Mouse (Mus musculus) testis, adult 10 weeks (tissue): ENCODE results near the gene Nptx2. TPM values are rescaled to one million over a fixed set of nuclear protein-coding genes. Genes with fewer than 3 reads are reported as not detected.

ENCODE experiments used
- polyA plus RNA-seq: library from polyadenylated mRNA; stranded (reverse); fragments of 350-450 nt; fragmentation: Illumina TruSeq; extraction: RNeasy Lipid Tissue Mini Kit (QIAGEN cat#74804); gene quantifications from one replicate; pipeline ENCODE4 v1.2.3, GENCODE M21; 2014; ENCODE audit warnings: low read depth, low replicate concordance

Nptx2 gene
- polyA plus RNA-seq: 1.6 TPM

GRCm38 (mm10) chr5:144545653-144546422 lies at the start of gene Nptx2:
TSS of gene Nptx2 (plus strand) at chr5:144545902.

Other genes with a start within 250 kb of the Nptx2 start
- gene Baiap2l1, start 187.8 kb upstream of the Nptx2 start, polyA plus RNA-seq: 7.1 TPM
- 2.5 TPM for gene Tmem130, start 215.9 kb downstream of the Nptx2 start, polyA plus RNA-seq
- gene Trrap, start 221.8 kb downstream of the Nptx2 start, polyA plus RNA-seq: 15.5 TPM